Mouse (Mus musculus): Measurements from ENCODE around the gene Ncs1.
A peak's percentile ranks its signal among the peaks of the same experiment; 100 is the strongest.

The Ncs1 gene

GRCm38 (mm10) chr2:31245491-31246141, at the start of gene Ncs1:
Gene Ncs1, plus strand, starts transcription at chr2:31245823.
- peak; percentile 89 to 93 for DNase-seq

- DNase-seq, result peak; percentile 45 to 47
Observed at GRCm38 (mm10) chr2:31198621-31199020, 47.0 kb upstream of the Ncs1 start.

- no peak for DNase-seq
Observed at GRCm38 (mm10) chr2:31200051-31200450, 45.6 kb upstream of the Ncs1 start.

GRCm38 (mm10) chr2:31201851-31202250, 43.8 kb upstream of the Ncs1 start:
- no peak for DNase-seq

- no peak for DNase-seq
Observed at GRCm38 (mm10) chr2:31202357-31202756, 43.3 kb upstream of the Ncs1 start.

- no peak for DNase-seq
Observed at GRCm38 (mm10) chr2:31202956-31203355, 42.7 kb upstream of the Ncs1 start.

- no peak for DNase-seq
Observed at GRCm38 (mm10) chr2:31204677-31205076, 40.9 kb upstream of the Ncs1 start.

GRCm38 (mm10) chr2:31206211-31206610, 39.4 kb upstream of the Ncs1 start:
- DNase-seq, result no peak

GRCm38 (mm10) chr2:31206882-31207281, 38.7 kb upstream of the Ncs1 start:
- no peak for DNase-seq

- no peak for DNase-seq
Observed at GRCm38 (mm10) chr2:31208544-31209142, 37.0 kb upstream of the Ncs1 start.

GRCm38 (mm10) chr2:31209525-31209924, 36.1 kb upstream of the Ncs1 start:
- DNase-seq, result peak in 1 of 2 experiments; percentile 66

GRCm38 (mm10) chr2:31210144-31210847, 35.3 kb upstream of the Ncs1 start:
- no peak for DNase-seq

GRCm38 (mm10) chr2:31211204-31211603, 34.4 kb upstream of the Ncs1 start:
- no peak for DNase-seq

GRCm38 (mm10) chr2:31214211-31214796, 31.3 kb upstream of the Ncs1 start:
- no peak for DNase-seq

- peak in 1 of 2 experiments; percentile 41 for DNase-seq
Observed at GRCm38 (mm10) chr2:31218611-31219010, 27.0 kb upstream of the Ncs1 start.

GRCm38 (mm10) chr2:31219470-31219869, 26.2 kb upstream of the Ncs1 start:
- DNase-seq, result no peak

GRCm38 (mm10) chr2:31220844-31221243, 24.8 kb upstream of the Ncs1 start:
- no peak for DNase-seq

- DNase-seq, result no peak
Observed at GRCm38 (mm10) chr2:31221582-31221981, 24.0 kb upstream of the Ncs1 start.

- DNase-seq, result no peak
Observed at GRCm38 (mm10) chr2:31228768-31229311, 16.8 kb upstream of the Ncs1 start.

GRCm38 (mm10) chr2:31239203-31239696, 6.4 kb upstream of the Ncs1 start:
- peak; percentile 57 to 68 for DNase-seq

GRCm38 (mm10) chr2:31239833-31240232, 5.8 kb upstream of the Ncs1 start:
- no peak for DNase-seq

- DNase-seq, result peak in 1 of 2 experiments; percentile 28
Observed at GRCm38 (mm10) chr2:31241639-31242038, 4.0 kb upstream of the Ncs1 start.

- peak; percentile 39 to 60 for DNase-seq
Observed at GRCm38 (mm10) chr2:31244216-31244615, 1.4 kb upstream of the Ncs1 start.
